Mouse (Mus musculus) lung, postnatal 10 days (tissue): ENCODE data around the gene A730061H03Rik.
A peak's percentile ranks its signal among the peaks of the same experiment; 100 is the strongest.

Source experiments
- DNase-seq: peaks from one replicate; pipeline ENCODE4 v3.0.0; 2021

Gene A730061H03Rik

GRCm38 (mm10) chr14:55580731-55581130 is 20.5 kb upstream of the A730061H03Rik start:
- no peak for DNase-seq

- no peak for DNase-seq
Observed at GRCm38 (mm10) chr14:55579511-55580496, 19.6 kb upstream of the A730061H03Rik start.

- peak; percentile 63 for DNase-seq
Observed at GRCm38 (mm10) chr14:55578668-55579269, 18.6 kb upstream of the A730061H03Rik start.

GRCm38 (mm10) chr14:55577871-55578667 is 17.9 kb upstream of the A730061H03Rik start, which contains the start of gene Psme1:
Psme1 (plus strand) TSS chr14:55578123.
- DNase-seq, result peak; percentile 93

GRCm38 (mm10) chr14:55576376-55576775 is 16.2 kb upstream of the A730061H03Rik start:
- DNase-seq, result peak; percentile 63

GRCm38 (mm10) chr14:55575711-55576110 is 15.5 kb upstream of the A730061H03Rik start:
- no peak for DNase-seq

GRCm38 (mm10) chr14:55575302-55575701 is 15.1 kb upstream of the A730061H03Rik start, which contains the start of gene Fitm1:
Fitm1 (plus strand) TSS chr14:55575617.
- no peak for DNase-seq

- no peak for DNase-seq
Observed at GRCm38 (mm10) chr14:55571760-55572159, 11.6 kb upstream of the A730061H03Rik start.

- DNase-seq, result no peak
Observed at GRCm38 (mm10) chr14:55570588-55570987, 10.4 kb upstream of the A730061H03Rik start.

- DNase-seq, result no peak
Observed at GRCm38 (mm10) chr14:55567496-55567895, 7.3 kb upstream of the A730061H03Rik start.

GRCm38 (mm10) chr14:55565748-55566147 is 5.5 kb upstream of the A730061H03Rik start:
- no peak for DNase-seq

GRCm38 (mm10) chr14:55563249-55563648 is 3.0 kb upstream of the A730061H03Rik start:
- DNase-seq, result no peak

- no peak for DNase-seq
Observed at GRCm38 (mm10) chr14:55561860-55562259, 1.7 kb upstream of the A730061H03Rik start.

- peak; percentile 95 for DNase-seq
Observed at GRCm38 (mm10) chr14:55559799-55560201, 406 bp downstream of the A730061H03Rik start, which contains the start of gene Dcaf11. Dcaf11 (plus strand) TSS chr14:55560006.

GRCm38 (mm10) chr14:55558740-55559448 is 1.3 kb downstream of the A730061H03Rik start:
- no peak for DNase-seq

- no peak for DNase-seq
Observed at GRCm38 (mm10) chr14:55557587-55557986, 2.6 kb downstream of the A730061H03Rik start.

GRCm38 (mm10) chr14:55557003-55557402 is 3.2 kb downstream of the A730061H03Rik start:
- peak; percentile 96 for DNase-seq

- DNase-seq, result no peak
Observed at GRCm38 (mm10) chr14:55555788-55556187, 4.4 kb downstream of the A730061H03Rik start.

GRCm38 (mm10) chr14:55554635-55555034 is 5.6 kb downstream of the A730061H03Rik start:
- DNase-seq, result no peak

GRCm38 (mm10) chr14:55551794-55552193 is 8.4 kb downstream of the A730061H03Rik start:
- DNase-seq, result no peak

GRCm38 (mm10) chr14:55551347-55551746 is 8.9 kb downstream of the A730061H03Rik start:
- no peak for DNase-seq

- DNase-seq, result no peak
Observed at GRCm38 (mm10) chr14:55550191-55550590, 10.0 kb downstream of the A730061H03Rik start.
